Mouse (Mus musculus): ENCODE data around the gene Pabpc1l.

DNA sequence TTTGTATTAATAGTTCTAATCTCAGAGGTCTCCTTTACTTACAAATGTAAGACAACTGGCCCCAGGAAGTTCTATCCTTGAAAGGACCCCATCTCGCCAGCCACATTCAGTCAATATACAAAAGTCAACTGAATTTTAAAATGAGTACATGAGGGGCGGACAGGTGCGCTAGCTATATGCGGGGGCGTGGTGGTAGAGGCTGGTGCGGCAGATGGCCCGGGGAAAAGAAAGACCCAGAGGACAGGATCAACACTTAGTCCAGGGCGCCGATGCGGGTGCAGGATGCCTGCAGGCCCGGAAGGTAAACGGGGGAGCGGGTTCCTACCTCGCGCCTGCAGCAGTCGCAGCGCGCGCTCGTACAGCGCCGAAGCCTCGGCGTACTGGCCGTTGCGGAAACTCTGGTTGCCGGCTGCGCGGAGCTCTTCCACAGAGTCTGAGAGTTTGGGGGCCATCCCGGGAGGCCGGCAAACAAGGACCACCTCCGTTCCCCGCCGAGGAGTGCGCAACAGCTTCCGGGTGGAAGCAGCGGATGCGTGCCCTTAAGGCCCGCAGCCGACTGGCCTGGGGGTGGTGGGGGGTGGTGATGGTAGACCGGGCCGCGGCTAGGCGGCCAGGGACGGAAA is 45.0 kb downstream of the Pabpc1l start, which contains the start of gene Stk4:
- TF ChIP-seq FOSL1 (IDR thresholded peaks at IDR 0.05; ENCODE audit: insufficient read depth, low read length, poor library complexity, severe bottlenecking) (no peak), CTCF (IDR thresholded peaks at IDR 0.05; ENCODE audit: control insufficient read depth, insufficient read depth, insufficient read length) (no peak), MYOG (IDR thresholded peaks at IDR 0.05; ENCODE audit: control insufficient read depth, extremely low read depth, insufficient read length) (no peak)
